Mouse (Mus musculus) bone marrow macrophage, adult 2 months (primary cell): Measurements from ENCODE around the gene Selenos. TPM values are rescaled to one million over a fixed set of nuclear protein-coding genes. Genes with fewer than 3 reads are reported as not detected.

Experiments
- H3K27ac ChIP-seq: 2 replicates; pipeline ENCODE4 v1.5.1; 2012; ENCODE audit warnings: low read depth, low read length; ENCODE audit not compliant: insufficient read depth
- H3K4me1 ChIP-seq: 2 replicates; pipeline ENCODE4 v1.6.1; 2012; ENCODE audit warnings: low read length; ENCODE audit not compliant: control insufficient read depth, insufficient read depth
- H3K4me3 ChIP-seq: 2 replicates; pipeline ENCODE4 v1.5.1; 2012; ENCODE audit warnings: mild to moderate bottlenecking, low read length, moderate library complexity; ENCODE audit not compliant: insufficient read depth
- CTCF ChIP-seq: IDR thresholded peaks from 2 replicates; pipeline ENCODE4 v1.5.1; 2012; ENCODE audit warnings: low read depth, mild to moderate bottlenecking, low read length, moderate library complexity
- POLR2A ChIP-seq: IDR thresholded peaks from 2 replicates; pipeline ENCODE4 v1.6.1; 2012; ENCODE audit warnings: mild to moderate bottlenecking, low read depth, low read length, borderline replicate concordance
- polyA plus RNA-seq: library from polyadenylated mRNA; stranded (reverse); fragments of >200 nt; gene quantifications from 2 replicates; pipeline ENCODE4 v1.2.4, GENCODE M21; 2012; ENCODE audit not compliant: missing spikeins, insufficient read depth, insufficient read length

The Selenos gene
- polyA plus RNA-seq, 1 experiment = 75.3 TPM

- Histone ChIP-seq H3K27ac (no peak overlapping the region), H3K4me1 (peaks cover 7% of the 10 kb centered on the region), H3K4me3 (no peak overlapping the region)
- no peak for TF ChIP-seq POLR2A
- no peak for TF ChIP-seq CTCF
These were observed 5.1 kb downstream of the Selenos start for GRCm38 (mm10) chr7:66084546-66084945.

GRCm38 (mm10) chr7:66087652-66088051 lies 8.2 kb downstream of the Selenos start:
- H3K4me1 ChIP-seq = no peaks in the 10 kb centered on the region
- H3K4me3 ChIP-seq = no peak overlapping the region
- no peak for TF ChIP-seq POLR2A
- no peak for TF ChIP-seq CTCF

GRCm38 (mm10) chr7:66088077-66088476 lies 8.6 kb downstream of the Selenos start:
- H3K27ac ChIP-seq = no peak overlapping the region
- TF ChIP-seq POLR2A = no peak
- TF ChIP-seq CTCF = no peak
- H3K4me1 ChIP-seq = no peaks in the 10 kb centered on the region

More at GRCm38 (mm10) chr7:66087652-66088051, 8.2 kb downstream of the Selenos start:
- no peak overlapping the region for H3K27ac ChIP-seq

GRCm38 (mm10) chr7:66090676-66091190 lies 11.3 kb downstream of the Selenos start:
- Histone ChIP-seq H3K27ac (no peak overlapping the region), H3K4me3 (no peak overlapping the region), H3K4me1 (no peaks in the 10 kb centered on the region)
- TF ChIP-seq POLR2A = no peak
- TF ChIP-seq CTCF = no peak

More at GRCm38 (mm10) chr7:66088077-66088476, 8.6 kb downstream of the Selenos start:
- no peak overlapping the region for H3K4me3 ChIP-seq

- H3K4me3 ChIP-seq = no peak overlapping the region
- no peak for TF ChIP-seq POLR2A
- no peak for TF ChIP-seq CTCF
- no peak overlapping the region for H3K27ac ChIP-seq
- H3K4me1 ChIP-seq = no peaks in the 10 kb centered on the region
These were observed 12.1 kb downstream of the Selenos start for GRCm38 (mm10) chr7:66091553-66091952.

GRCm38 (mm10) chr7:66092656-66093055 lies 13.2 kb downstream of the Selenos start:
- Histone ChIP-seq H3K4me3 (no peak overlapping the region), H3K27ac (no peak overlapping the region), H3K4me1 (no peaks in the 10 kb centered on the region)
- no peak for TF ChIP-seq POLR2A
- no peak for TF ChIP-seq CTCF

- Histone ChIP-seq H3K27ac (no peak overlapping the region), H3K4me3 (no peak overlapping the region), H3K4me1 (no peaks in the 10 kb centered on the region)
- no peak for TF ChIP-seq POLR2A
- TF ChIP-seq CTCF = no peak
These were observed 14.7 kb downstream of the Selenos start for GRCm38 (mm10) chr7:66094141-66094540.

GRCm38 (mm10) chr7:66098803-66099202 lies 19.4 kb downstream of the Selenos start:
- H3K27ac ChIP-seq = no peak overlapping the region
- no peak overlapping the region for H3K4me3 ChIP-seq
- TF ChIP-seq CTCF (no peak), POLR2A (no peak)
- no peaks in the 10 kb centered on the region for H3K4me1 ChIP-seq

GRCm38 (mm10) chr7:66101866-66102265 lies 22.4 kb downstream of the Selenos start:
- Histone ChIP-seq H3K4me3 (no peak overlapping the region), H3K27ac (no peak overlapping the region), H3K4me1 (peaks cover 4% of the 10 kb centered on the region)
- TF ChIP-seq POLR2A = no peak
- no peak for TF ChIP-seq CTCF

- no peak for TF ChIP-seq CTCF
- no peak for TF ChIP-seq POLR2A
- H3K27ac ChIP-seq = no peak overlapping the region
- H3K4me1 ChIP-seq = peaks cover 4% of the 10 kb centered on the region
These were observed 25.1 kb downstream of the Selenos start for GRCm38 (mm10) chr7:66104531-66104930.

More at GRCm38 (mm10) chr7:66104531-66104930, 25.1 kb downstream of the Selenos start:
- H3K4me3 ChIP-seq = no peak overlapping the region
